Mouse (Mus musculus): Measurements from ENCODE around the gene Ctnna2. TPM values are rescaled to one million over a fixed set of nuclear protein-coding genes. Genes with fewer than 3 reads are reported as not detected.

Gene Ctnna2
- polyA plus RNA-seq, 1 experiment: not detected

DNA sequence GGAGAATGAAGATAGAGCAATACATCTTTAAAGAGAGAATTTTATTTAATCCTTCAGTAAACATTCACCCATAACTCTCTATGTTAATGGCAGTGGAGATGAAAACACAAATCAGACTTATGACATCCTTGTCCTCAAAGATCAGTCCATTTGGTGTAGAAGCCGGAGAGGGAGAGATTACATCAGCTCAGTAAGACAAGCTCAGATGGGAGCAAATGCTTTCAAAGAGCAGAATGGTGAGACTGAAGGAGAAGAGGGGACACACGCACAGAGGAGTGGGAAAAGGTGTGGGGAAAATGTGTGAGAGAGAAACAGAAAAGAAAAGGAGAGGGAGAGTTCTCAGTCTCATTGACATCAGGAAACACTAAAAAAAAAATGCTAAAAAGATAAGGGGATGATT, 144.8 kb downstream of the Ctnna2 start:
- H3K27me3 ChIP-seq (replicated peaks): no peaks in the 10 kb centered on the region
- H3K9me3 ChIP-seq: no peaks in the 10 kb centered on the region
- H3K36me3 ChIP-seq (replicated peaks; ENCODE audit: low read length): no peaks in the 10 kb centered on the region
- H3K4me3 ChIP-seq (replicated peaks): no peak overlapping the region
- no peak for TF ChIP-seq FLI1 (IDR thresholded peaks at IDR 0.05; ENCODE audit: low read length)
- TF ChIP-seq GATA1 (IDR thresholded peaks at IDR 0.05; ENCODE audit: borderline replicate concordance, low read length): no peak
- H3K4me1 ChIP-seq: no peaks in the 10 kb centered on the region

DNA sequence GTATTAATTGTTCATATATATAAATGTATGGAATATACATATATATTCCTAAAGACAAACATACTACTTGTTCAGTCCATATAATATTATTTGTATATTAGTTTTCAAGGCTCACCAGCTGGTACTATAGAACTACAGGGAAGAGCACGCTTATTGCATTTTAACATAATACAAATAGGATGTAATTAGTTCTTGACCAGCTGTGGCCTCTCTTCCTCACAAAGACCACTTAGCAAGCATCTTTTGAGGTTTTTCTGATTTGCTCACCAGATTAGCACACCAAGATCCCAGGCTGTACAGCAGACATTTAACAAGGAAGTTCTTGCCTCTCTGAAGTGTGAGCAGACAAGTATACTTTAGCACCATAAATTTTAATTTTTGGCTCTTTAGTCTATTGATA, 152.0 kb downstream of the Ctnna2 start:
- Histone ChIP-seq H3K36me3 (replicated peaks; ENCODE audit: low read length) (no peaks in the 10 kb centered on the region), H3K4me1 (no peaks in the 10 kb centered on the region), H3K27me3 (replicated peaks) (no peaks in the 10 kb centered on the region), H3K4me3 (replicated peaks) (no peak overlapping the region), H3K9me3 (no peaks in the 10 kb centered on the region)
- no peak for TF ChIP-seq GATA1 (IDR thresholded peaks at IDR 0.05; ENCODE audit: borderline replicate concordance, low read length)
- TF ChIP-seq FLI1 (IDR thresholded peaks at IDR 0.05; ENCODE audit: low read length): no peak

DNA sequence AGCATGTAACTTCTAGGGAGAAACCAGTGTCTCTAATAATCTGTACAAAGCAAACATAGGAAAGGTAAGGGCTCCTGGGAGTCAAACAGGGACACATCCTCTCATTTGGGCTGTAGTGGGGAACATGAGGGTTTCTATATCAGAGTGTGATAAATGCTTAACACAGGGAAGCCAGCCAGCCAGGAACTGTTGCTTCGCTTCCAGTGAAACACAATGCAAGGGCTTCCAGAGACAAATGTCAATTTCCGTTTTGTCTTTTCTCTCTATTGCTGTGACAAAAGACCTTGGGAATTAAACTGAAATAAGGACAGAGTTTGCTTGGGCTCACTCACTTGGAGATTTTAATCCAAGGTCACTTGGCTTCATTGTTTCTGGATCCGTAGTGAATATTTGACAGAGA, 162.4 kb downstream of the Ctnna2 start:
- Histone ChIP-seq H3K4me1 (no peaks in the 10 kb centered on the region), H3K9me3 (no peaks in the 10 kb centered on the region), H3K27me3 (replicated peaks) (no peaks in the 10 kb centered on the region), H3K36me3 (replicated peaks; ENCODE audit: low read length) (no peaks in the 10 kb centered on the region), H3K4me3 (replicated peaks) (no peak overlapping the region)
- no peak for TF ChIP-seq FLI1 (IDR thresholded peaks at IDR 0.05; ENCODE audit: low read length)
- no peak for TF ChIP-seq GATA1 (IDR thresholded peaks at IDR 0.05; ENCODE audit: borderline replicate concordance, low read length)

DNA sequence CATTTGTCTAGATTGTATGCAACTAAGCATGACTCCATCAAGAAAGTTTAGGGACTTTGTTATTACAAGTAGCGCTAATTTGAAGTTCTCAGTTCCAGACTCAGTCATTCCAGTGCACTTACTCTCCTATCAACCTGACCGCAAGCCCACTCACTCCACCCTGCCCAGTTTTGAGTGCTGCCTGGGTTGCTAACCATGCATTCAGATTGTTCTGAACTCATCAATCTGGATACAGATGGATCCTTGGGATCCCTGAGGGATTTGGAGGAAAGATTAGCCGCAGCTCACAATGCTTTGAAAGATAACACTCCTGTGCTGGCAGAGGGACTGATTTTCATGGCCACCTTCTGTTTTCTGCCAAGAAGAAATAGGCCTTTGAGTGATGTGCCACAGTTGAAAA, 168.5 kb downstream of the Ctnna2 start:
- TF ChIP-seq GATA1 (IDR thresholded peaks at IDR 0.05; ENCODE audit: borderline replicate concordance, low read length) (no peak), FLI1 (IDR thresholded peaks at IDR 0.05; ENCODE audit: low read length) (no peak)
- Histone ChIP-seq H3K4me1 (no peaks in the 10 kb centered on the region), H3K27me3 (replicated peaks) (no peaks in the 10 kb centered on the region), H3K9me3 (peaks cover 6% of the 10 kb centered on the region; the same call in 1 of the 2 replicates), H3K36me3 (replicated peaks; ENCODE audit: low read length) (no peaks in the 10 kb centered on the region), H3K4me3 (replicated peaks) (no peak overlapping the region)

DNA sequence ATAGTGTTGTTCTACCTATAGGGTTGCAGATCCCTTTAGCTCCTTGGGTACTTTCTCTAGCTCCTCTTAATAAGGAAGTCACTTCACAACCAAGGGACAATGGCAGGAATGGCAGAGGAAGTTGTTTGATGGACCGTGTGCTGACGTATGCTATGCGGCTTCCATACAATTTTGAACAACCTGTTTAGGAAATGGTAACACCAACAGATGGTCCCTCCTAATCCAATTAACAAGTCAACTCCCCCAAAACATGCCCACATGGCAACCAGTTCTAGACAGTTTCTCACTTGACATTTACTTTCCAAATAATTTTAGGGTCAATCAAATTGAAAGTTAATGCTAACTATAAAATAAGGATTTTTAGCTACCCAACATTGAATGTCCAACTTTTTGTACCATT, 176.9 kb downstream of the Ctnna2 start:
- Histone ChIP-seq H3K4me3 (replicated peaks) (no peak overlapping the region), H3K36me3 (replicated peaks; ENCODE audit: low read length) (no peaks in the 10 kb centered on the region), H3K27me3 (replicated peaks) (no peaks in the 10 kb centered on the region), H3K9me3 (no peaks in the 10 kb centered on the region), H3K4me1 (no peaks in the 10 kb centered on the region)
- TF ChIP-seq GATA1 (IDR thresholded peaks at IDR 0.05; ENCODE audit: borderline replicate concordance, low read length) (no peak), FLI1 (IDR thresholded peaks at IDR 0.05; ENCODE audit: low read length) (no peak)

DNA sequence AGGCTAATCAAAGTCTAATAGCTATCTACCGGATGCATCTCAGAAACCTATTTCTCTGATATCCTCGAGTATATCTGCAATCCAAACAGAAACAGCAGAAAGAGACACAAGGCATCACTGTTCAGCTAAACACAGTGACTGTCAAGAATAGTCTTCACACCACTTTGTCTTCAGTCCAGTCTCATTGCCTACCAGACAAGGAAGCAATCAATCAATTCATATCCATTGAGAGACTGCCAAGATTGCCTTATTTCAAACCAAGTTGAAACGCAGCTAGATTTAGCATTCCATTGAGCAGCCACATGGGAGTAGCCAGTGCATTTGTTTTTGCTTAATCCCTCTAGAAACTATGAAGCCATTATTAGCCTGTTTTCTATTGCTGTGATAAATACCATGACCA, 196.2 kb downstream of the Ctnna2 start:
- Histone ChIP-seq H3K36me3 (replicated peaks; ENCODE audit: low read length) (no peaks in the 10 kb centered on the region), H3K9me3 (no peaks in the 10 kb centered on the region), H3K4me3 (replicated peaks) (no peak overlapping the region), H3K27me3 (replicated peaks) (no peaks in the 10 kb centered on the region), H3K4me1 (no peaks in the 10 kb centered on the region)
- TF ChIP-seq GATA1 (IDR thresholded peaks at IDR 0.05; ENCODE audit: borderline replicate concordance, low read length) (no peak), FLI1 (IDR thresholded peaks at IDR 0.05; ENCODE audit: low read length) (no peak)

DNA sequence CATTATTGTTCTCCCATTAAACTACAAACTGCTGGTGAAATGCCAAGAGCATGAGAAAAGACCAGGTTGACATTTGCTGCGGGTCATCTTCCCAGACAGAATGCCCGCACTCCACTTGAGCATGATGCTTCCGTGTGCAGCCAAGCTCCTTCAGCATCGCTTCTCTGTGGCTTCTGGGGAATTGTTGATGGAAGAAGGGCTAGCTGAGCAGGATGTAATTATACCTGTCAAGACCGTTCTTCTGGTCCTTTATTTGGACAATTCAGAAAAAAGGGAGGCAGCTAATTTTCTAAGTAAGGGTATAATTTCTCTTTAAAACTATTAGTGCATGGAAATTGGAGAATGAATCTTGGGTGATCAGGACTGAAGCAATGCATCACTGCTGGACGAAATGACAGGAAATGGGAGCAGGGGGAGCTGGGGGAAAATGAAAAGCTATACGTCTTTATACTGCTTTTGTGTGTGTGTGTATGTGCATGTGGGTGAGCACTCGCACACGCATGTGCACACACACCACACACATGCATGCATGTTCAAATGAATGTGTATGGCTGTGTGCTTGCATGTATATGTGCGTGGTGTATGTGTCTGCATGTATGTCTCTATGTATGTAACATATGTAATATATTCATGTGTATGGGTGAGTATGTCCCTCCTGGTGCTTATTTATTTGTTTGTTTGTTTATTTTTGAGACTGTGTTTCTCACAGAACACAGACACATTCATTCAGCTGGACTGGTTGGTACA, 211.0 kb downstream of the Ctnna2 start:
- TF ChIP-seq GATA1 (IDR thresholded peaks at IDR 0.05; ENCODE audit: borderline replicate concordance, low read length) (no peak), FLI1 (IDR thresholded peaks at IDR 0.05; ENCODE audit: low read length) (no peak)
- H3K36me3 ChIP-seq (replicated peaks; ENCODE audit: low read length): no peaks in the 10 kb centered on the region
- no peaks in the 10 kb centered on the region for H3K27me3 ChIP-seq (replicated peaks)
- H3K4me3 ChIP-seq (replicated peaks): no peak overlapping the region
- no peaks in the 10 kb centered on the region for H3K4me1 ChIP-seq
- H3K9me3 ChIP-seq: peaks cover 5% of the 10 kb centered on the region; the same call in 1 of the 2 replicates

DNA sequence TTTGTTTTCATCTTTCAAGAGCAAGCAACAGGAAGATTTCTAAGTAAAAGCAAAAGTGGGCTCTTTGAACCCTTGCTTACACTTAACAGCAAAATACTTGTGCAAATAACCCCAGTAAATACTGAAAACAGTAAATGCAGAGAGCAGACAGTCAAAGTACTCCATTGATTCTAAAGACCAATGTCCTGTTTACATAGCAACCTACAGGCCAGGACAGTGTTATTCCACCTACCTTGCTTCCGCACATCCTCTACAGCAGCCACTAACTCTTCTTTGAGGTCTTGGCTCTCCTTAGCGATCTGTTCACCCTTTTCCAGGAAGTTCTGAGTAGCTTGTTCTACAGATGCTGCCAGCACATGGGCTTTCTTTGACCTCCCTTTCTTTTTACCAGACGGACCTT, 221.3 kb downstream of the Ctnna2 start:
- H3K9me3 ChIP-seq: no peaks in the 10 kb centered on the region
- no peak for TF ChIP-seq GATA1 (IDR thresholded peaks at IDR 0.05; ENCODE audit: borderline replicate concordance, low read length)
- TF ChIP-seq FLI1 (IDR thresholded peaks at IDR 0.05; ENCODE audit: low read length): no peak
- no peaks in the 10 kb centered on the region for H3K27me3 ChIP-seq (replicated peaks)
- H3K4me3 ChIP-seq (replicated peaks): no peak overlapping the region
- no peaks in the 10 kb centered on the region for H3K36me3 ChIP-seq (replicated peaks; ENCODE audit: low read length)
- no peaks in the 10 kb centered on the region for H3K4me1 ChIP-seq

DNA sequence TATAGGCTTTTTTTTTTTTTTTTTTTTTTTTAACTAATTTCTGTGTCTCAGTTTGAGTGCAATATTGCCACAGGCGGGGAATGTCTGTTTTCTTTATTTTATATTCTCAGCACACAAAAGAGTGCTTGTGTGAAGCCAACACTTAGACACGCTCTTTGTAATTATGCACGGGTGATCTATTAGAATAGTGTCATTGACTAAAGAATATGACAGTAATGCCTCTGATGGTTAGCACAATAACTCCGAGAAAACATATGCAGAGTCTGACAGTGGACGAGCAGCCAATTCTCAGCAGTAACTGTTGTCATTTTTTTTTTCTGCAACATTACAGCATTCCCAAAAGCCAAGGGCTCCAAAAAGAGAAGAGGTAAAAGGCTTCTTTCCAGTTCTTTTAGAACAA, 234.1 kb downstream of the Ctnna2 start:
- H3K27me3 ChIP-seq (replicated peaks): no peaks in the 10 kb centered on the region
- no peaks in the 10 kb centered on the region for H3K4me1 ChIP-seq
- H3K4me3 ChIP-seq (replicated peaks): no peak overlapping the region
- H3K9me3 ChIP-seq: 0 out of 2 replicates have a peak, but pooled peaks cover 4% of the 10 kb centered on the region
- TF ChIP-seq FLI1 (IDR thresholded peaks at IDR 0.05; ENCODE audit: low read length) (no peak), GATA1 (IDR thresholded peaks at IDR 0.05; ENCODE audit: borderline replicate concordance, low read length) (no peak)
- H3K36me3 ChIP-seq (replicated peaks; ENCODE audit: low read length): no peaks in the 10 kb centered on the region

DNA sequence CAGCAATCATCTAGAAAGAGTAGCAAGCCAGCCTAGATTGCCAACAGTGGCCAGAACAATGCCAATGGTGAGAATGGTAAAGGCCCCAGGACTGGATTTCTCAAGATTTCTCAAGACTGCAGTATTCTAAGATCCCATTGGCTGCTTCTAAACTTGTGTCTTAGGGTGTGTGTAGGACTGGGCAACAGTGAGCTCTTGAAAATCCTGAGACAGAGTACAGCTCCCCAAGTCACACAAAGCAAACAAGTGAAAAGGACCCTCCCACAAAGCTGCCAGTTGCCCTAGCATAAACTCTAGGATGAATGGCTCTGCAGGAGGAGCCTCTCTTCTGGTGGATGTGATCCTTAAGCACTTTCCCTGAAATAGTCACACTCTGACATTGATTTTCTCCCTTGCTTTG, 235.8 kb downstream of the Ctnna2 start:
- Histone ChIP-seq H3K4me3 (replicated peaks) (no peak overlapping the region), H3K36me3 (replicated peaks; ENCODE audit: low read length) (no peaks in the 10 kb centered on the region)

More for the DNA sequence above, 235.8 kb downstream of the Ctnna2 start:
- no peak for TF ChIP-seq GATA1 (IDR thresholded peaks at IDR 0.05; ENCODE audit: borderline replicate concordance, low read length)
- TF ChIP-seq FLI1 (IDR thresholded peaks at IDR 0.05; ENCODE audit: low read length): no peak
- H3K4me1 ChIP-seq: no peaks in the 10 kb centered on the region
- 0 out of 2 replicates have a peak, but pooled peaks cover 2% of the 10 kb centered on the region for H3K9me3 ChIP-seq
- no peaks in the 10 kb centered on the region for H3K27me3 ChIP-seq (replicated peaks)
